Mouse (Mus musculus): ENCODE results near the gene Gm10553.
A peak's percentile ranks its signal among the peaks of the same experiment; 100 is the strongest.
"Not testable (repeated sequence)": the region's sequence is repeated elsewhere in the genome, so short reads cannot be mapped to it uniquely, and the experiment has no call there.

Gm10553 gene

GRCm38 (mm10) chr1:85099864-85100263, at the start of gene Gm10553:
Gene Gm10553, plus strand, starts transcription at chr1:85100164.
- not testable (repeated sequence) for DNase-seq

GRCm38 (mm10) chr1:85071690-85072089, 28.3 kb upstream of the Gm10553 start:
- not testable (repeated sequence) for DNase-seq

GRCm38 (mm10) chr1:85073099-85073498, 26.9 kb upstream of the Gm10553 start:
- not testable (repeated sequence) for DNase-seq

DNA sequence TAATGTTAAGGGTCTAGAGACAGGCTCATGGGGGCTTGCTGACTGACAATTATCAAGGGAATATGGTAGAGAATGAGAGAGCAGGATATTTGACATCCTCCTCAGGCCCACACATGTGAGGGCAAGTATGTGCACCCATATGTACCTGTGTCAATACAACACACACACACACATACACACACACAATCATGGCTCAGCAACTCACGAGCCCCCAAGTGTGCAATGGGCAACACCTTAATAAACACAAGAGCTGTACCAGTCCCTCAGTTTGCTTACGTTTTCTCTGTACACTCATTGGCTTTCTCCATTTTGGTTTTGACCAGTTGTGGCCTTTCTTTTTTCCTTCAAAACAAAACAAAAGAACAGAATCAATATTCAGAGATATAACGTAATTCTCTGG, 15.2 kb upstream of the Gm10553 start:
- DNase-seq: not testable (repeated sequence)

GRCm38 (mm10) chr1:85086211-85086610, 13.8 kb upstream of the Gm10553 start:
- DNase-seq: not testable (repeated sequence)

- DNase-seq: not testable (repeated sequence)
Observed at GRCm38 (mm10) chr1:85092169-85092568, 7.8 kb upstream of the Gm10553 start.

GRCm38 (mm10) chr1:85093011-85093572, 6.9 kb upstream of the Gm10553 start:
- DNase-seq: not testable (repeated sequence)

DNA sequence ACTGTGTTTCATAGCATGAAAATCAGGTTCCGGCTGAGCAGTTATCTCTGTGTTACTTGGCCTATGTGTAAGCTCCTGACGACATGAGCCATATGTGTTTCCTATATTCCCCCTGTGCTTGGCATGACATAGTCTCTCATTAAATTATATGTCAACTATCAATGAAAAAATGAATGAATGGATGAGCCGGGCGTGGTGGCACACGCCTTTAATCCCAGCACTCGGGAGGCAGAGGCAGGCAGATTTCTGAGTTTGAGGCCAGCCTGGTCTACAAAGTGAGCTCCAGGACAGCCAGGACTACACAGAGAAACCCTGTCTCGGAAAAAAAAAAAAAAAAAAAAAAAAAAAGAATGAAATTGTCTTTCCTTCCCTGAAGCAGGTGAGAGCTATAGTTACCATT, 883 bp upstream of the Gm10553 start:
- not testable (repeated sequence) for DNase-seq

GRCm38 (mm10) chr1:85101754-85102153, 1.8 kb downstream of the Gm10553 start:
- not testable (repeated sequence) for DNase-seq

GRCm38 (mm10) chr1:85105336-85105735, 5.4 kb downstream of the Gm10553 start:
- not testable (repeated sequence) for DNase-seq

DNA sequence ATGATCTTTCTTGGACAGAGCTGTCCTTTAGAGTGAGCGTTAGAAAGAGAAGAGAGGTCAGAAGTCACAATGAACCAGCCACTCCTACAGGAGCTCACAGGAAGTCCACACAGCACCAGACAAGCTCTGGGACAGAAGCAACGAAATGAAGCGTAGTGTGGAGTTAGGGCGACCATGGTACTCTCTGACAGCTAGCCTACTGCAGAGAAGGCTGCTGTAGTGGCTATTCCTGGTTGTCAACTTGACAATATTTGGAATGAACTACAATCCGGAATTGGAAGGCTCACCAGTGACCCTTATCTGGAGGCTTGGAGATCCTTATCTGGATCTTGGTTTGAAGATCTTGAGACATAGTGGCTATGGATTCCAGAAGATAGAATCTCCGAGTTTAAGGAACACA, 6.0 kb downstream of the Gm10553 start:
- DNase-seq: not testable (repeated sequence)

GRCm38 (mm10) chr1:85109753-85110152, 9.8 kb downstream of the Gm10553 start, which contains the start of gene A530032D15Rik:
Gene A530032D15Rik, minus strand, starts transcription at chr1:85109853.
- not testable (repeated sequence) for DNase-seq

DNA sequence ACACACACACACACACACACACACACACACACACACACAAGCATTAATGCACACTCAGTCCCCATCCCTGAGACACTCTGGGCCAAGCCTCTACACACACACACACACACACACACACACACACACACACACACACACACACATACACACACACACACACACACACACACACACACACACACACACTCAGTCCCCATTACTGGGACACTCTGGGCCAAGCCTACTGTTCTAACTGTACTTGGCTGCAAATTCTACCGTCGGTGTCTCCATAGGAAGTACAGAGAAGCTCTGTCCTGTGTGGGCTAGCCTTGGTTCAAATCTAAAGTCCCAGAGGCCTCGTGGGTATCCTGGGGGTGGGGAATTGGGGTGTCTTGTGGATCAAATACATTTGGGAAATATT, 10.9 kb downstream of the Gm10553 start:
- not testable (repeated sequence) for DNase-seq

DNA sequence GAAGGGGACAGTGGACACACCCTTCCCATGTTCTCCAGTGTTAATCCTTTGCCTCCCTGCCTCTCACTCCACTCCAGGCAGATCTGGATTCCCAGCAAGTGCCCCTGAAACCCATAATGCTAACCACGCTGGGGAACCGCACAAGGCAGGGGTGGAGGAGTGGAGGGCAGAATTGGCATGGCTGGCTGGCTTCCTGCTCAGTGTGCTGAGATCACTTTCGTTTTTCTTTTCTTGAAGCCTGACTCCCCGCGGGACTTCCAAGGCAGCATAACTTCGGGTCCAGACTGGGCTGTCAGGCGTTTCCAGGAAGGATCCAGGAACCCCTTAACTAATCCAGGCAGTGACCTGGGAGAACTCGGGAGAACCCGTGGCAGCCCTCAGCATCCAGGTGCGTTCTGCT, 11.6 kb downstream of the Gm10553 start:
- not testable (repeated sequence) for DNase-seq

GRCm38 (mm10) chr1:85112266-85112665, 12.3 kb downstream of the Gm10553 start:
- not testable (repeated sequence) for DNase-seq

DNA sequence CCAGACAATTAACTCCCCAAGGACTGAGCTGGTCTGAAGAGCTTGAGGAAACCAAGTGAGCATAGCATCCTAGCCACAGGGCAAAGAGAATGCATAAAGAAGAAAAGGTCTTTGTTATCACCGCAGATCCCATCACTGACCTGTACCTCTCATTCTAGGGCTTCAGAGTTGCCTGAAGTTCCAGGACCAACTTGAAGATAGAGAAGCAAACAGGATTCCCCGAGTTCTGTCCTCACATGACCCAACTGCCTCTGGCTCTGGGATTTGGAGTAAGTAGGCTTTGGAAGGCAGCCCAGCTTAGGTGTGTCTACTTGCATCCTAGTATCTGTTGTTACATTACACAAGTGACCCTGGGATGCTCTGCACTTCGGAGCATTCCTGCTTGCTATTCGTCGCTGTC, 12.9 kb downstream of the Gm10553 start:
- not testable (repeated sequence) for DNase-seq

- DNase-seq: not testable (repeated sequence)
Observed at GRCm38 (mm10) chr1:85114078-85114477, 14.1 kb downstream of the Gm10553 start.

DNA sequence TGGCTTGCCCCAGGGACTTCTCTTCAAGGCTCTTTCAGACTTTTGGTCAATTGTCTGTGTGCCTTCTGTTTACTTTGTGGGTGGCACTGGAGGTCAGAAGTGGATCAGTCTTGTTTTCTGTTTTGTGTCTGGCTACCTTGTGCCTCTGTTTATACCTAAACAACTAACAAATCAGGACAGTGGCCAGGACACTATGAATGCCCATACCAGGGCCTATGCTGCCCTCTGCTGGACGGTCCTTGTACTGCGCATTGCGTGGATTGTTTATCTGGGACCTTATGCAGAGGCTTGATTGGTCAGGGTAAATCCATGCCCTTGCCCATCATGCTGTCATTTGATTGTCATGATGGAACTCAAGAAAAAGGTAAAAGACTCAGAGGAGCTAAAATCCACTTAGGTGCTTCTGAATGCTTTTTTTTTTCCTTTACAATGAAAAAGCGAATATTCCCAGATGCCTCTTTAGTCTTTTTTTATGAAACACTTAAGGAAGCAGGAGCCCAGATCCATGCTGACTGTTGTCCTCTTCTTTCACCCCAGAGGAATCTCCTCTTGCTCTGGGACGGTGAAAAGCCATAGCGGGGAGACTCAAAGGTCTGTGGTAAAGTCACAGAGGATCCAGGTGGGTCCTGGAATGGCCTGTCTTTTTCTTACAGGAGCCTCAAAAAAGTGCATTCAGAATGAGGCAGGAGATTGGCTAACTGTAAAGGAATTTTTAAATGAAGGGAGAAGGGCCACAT, 14.9 kb downstream of the Gm10553 start:
- DNase-seq: peak; percentile 24 to 38

DNA sequence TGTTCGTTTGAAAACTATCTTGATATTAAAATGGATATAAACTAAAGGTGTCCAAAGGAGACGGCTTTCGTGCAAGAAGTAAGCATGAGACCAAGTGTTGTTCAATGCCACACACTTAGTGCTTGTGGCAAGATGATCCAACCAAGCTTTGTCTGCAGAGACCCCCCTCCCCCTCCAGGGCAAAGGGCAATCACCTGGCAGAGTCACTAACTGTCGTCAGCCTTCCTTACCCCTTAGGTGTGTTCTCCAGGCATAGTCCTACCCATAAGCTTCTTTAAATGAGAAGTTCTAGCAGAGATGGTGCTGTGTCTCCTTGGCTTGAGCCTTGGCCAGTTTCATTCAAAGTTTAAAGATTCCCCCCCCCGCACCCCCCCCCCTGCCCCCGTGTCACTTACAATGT, 17.6 kb downstream of the Gm10553 start:
- DNase-seq: not testable (repeated sequence)

- DNase-seq: not testable (repeated sequence)
Observed at GRCm38 (mm10) chr1:85118341-85118740, 18.4 kb downstream of the Gm10553 start.

DNA sequence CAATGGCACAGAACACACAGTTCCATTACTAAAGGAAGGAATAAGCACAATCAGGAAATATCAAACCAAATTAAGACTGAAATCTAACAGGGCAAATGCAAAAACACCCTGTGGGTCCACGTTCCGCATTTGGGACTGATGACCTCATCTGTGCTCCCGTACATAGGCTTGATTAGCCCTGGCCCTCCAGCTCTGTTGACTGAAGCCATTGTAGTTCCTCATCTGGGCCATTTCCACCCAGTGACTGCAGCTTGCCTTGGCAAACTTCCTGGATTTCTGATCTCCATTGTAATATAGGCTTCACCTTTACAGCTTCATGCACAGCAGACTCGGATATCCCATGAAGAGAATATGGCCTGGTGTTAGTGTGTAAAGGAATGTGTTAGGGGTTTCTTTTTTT, 21.9 kb downstream of the Gm10553 start:
- not testable (repeated sequence) for DNase-seq

GRCm38 (mm10) chr1:85133671-85134070, 33.7 kb downstream of the Gm10553 start:
- DNase-seq: not testable (repeated sequence)

All from cerebellum, postnatal 36 days (tissue).